Mouse (Mus musculus) embryo, embryonic 9.5 days (tissue): ENCODE measurements around the gene Lingo2.
"Not testable (repeated sequence)": the region's sequence is repeated elsewhere in the genome, so short reads cannot be mapped to it uniquely, and the experiment has no call there.

Experiments
- DNase-seq: peaks from one replicate; pipeline ENCODE4 v3.0.0-alpha.2; 2017; ENCODE audit errors: extremely low spot score

The Lingo2 gene

GRCm38 (mm10) chr4:35845140-35845539 is 1106.4 kb downstream of the Lingo2 start:
- DNase-seq, result no peak

GRCm38 (mm10) chr4:35844518-35844917 is 1107.0 kb downstream of the Lingo2 start:
- DNase-seq, result no peak

GRCm38 (mm10) chr4:35823322-35823870 is 1128.2 kb downstream of the Lingo2 start:
- no peak for DNase-seq

- no peak for DNase-seq
Measured at GRCm38 (mm10) chr4:35820701-35821100, 1130.8 kb downstream of the Lingo2 start.

- no peak for DNase-seq
Measured at GRCm38 (mm10) chr4:35814698-35815097, 1136.8 kb downstream of the Lingo2 start.

- DNase-seq, result no peak
Measured at GRCm38 (mm10) chr4:35807497-35808210, 1143.9 kb downstream of the Lingo2 start.

GRCm38 (mm10) chr4:35806881-35807464 is 1144.6 kb downstream of the Lingo2 start:
- no peak for DNase-seq

- no peak for DNase-seq
Measured at GRCm38 (mm10) chr4:35784255-35784921, 1167.2 kb downstream of the Lingo2 start.

GRCm38 (mm10) chr4:35770810-35771209 is 1180.7 kb downstream of the Lingo2 start:
- DNase-seq, result no peak

GRCm38 (mm10) chr4:35766905-35767304 is 1184.6 kb downstream of the Lingo2 start:
- DNase-seq, result no peak

GRCm38 (mm10) chr4:35761181-35761580 is 1190.4 kb downstream of the Lingo2 start:
- DNase-seq, result no peak

- no peak for DNase-seq
Measured at GRCm38 (mm10) chr4:35752121-35752860, 1199.3 kb downstream of the Lingo2 start.

- no peak for DNase-seq
Measured at GRCm38 (mm10) chr4:35746693-35747092, 1204.9 kb downstream of the Lingo2 start.

GRCm38 (mm10) chr4:35724774-35725173 is 1226.8 kb downstream of the Lingo2 start:
- no peak for DNase-seq

GRCm38 (mm10) chr4:35704126-35704525 is 1247.4 kb downstream of the Lingo2 start:
- no peak for DNase-seq

- DNase-seq, result no peak
Measured at GRCm38 (mm10) chr4:35702661-35703060, 1248.9 kb downstream of the Lingo2 start.

GRCm38 (mm10) chr4:35695137-35695522 is 1256.4 kb downstream of the Lingo2 start:
- DNase-seq, result no peak

- DNase-seq, result no peak
Measured at GRCm38 (mm10) chr4:35694360-35695136, 1257.0 kb downstream of the Lingo2 start.

- no peak for DNase-seq
Measured at GRCm38 (mm10) chr4:35690521-35690920, 1261.0 kb downstream of the Lingo2 start.

- not testable (repeated sequence) for DNase-seq
Measured at GRCm38 (mm10) chr4:35688498-35689240, 1262.9 kb downstream of the Lingo2 start.
